Mouse (Mus musculus) cerebellum, adult 2 months (tissue): ENCODE results near the gene Cryz. TPM values are rescaled to one million over a fixed set of nuclear protein-coding genes. Genes with fewer than 3 reads are reported as not detected.

Experiments
- DNase-seq, 2 experiments: peaks; one replicate each; pipeline ENCODE4 v3.0.0; 2021
- H3K27ac ChIP-seq: fragments of 200-500 bp; 2 replicates; pipeline ENCODE4 v1.5.1; 2012; ENCODE audit warnings: low read length, control low read depth, inconsistent platforms; ENCODE audit not compliant: insufficient read depth
- H3K27me3 ChIP-seq: fragments of 200-500 bp; 2 replicates; pipeline ENCODE4 v1.6.1; 2012; ENCODE audit warnings: inconsistent platforms, mild to moderate bottlenecking, low read length, moderate library complexity; ENCODE audit not compliant: control insufficient read depth, insufficient read depth
- H3K4me1 ChIP-seq: fragments of 200-500 bp; 2 replicates; pipeline ENCODE4 v1.6.1; 2011; ENCODE audit warnings: low read length; ENCODE audit not compliant: control insufficient read depth, insufficient read depth
- H3K4me3 ChIP-seq: fragments of 200-500 bp; replicated peaks from 2 replicates; pipeline ENCODE3; 2011; ENCODE audit warnings: mild to moderate bottlenecking, low read depth, low read length, control low read depth; ENCODE audit not compliant: insufficient read depth
- CTCF ChIP-seq: fragments of 200-500 bp; IDR thresholded peaks from 2 replicates; pipeline ENCODE4 v1.5.1; 2011; ENCODE audit warnings: low read depth, mild to moderate bottlenecking, control low read depth, low read length, moderate library complexity, borderline replicate concordance; ENCODE audit not compliant: insufficient read depth
- POLR2A ChIP-seq: fragments of 200-500 bp; IDR thresholded peaks from 2 replicates; pipeline ENCODE4 v1.6.1; 2011; ENCODE audit warnings: low read length, control low read depth, borderline replicate concordance; ENCODE audit not compliant: insufficient read depth
- WGBS: fragments of 180-500 bp; shearing (Covaris S2); methylation state at CpG from one replicate; pipeline ENCODE4 v1.1.7; 2018; 5-methylcytosine and 5-hydroxymethylcytosine counted together
- polyA plus RNA-seq: library from polyadenylated mRNA; depleted of rRNA; stranded (reverse); fragments of >200 nt; gene quantifications from 2 replicates; pipeline ENCODE4 v1.2.3, GENCODE M21; 2012; rRNA removed

The Cryz gene
- polyA plus RNA-seq, 1 experiment = 12.9 TPM

GRCm38 (mm10) chr3:154663545-154663944 is 67.0 kb downstream of the Cryz start, which contains the start of gene Erich3:
Gene Erich3, plus strand, starts transcription at chr3:154663859.
- Histone ChIP-seq H3K4me3 (peak within 1 kb of the TSS; percentile 68), H3K27me3 (no peaks in the 10 kb centered on the region), H3K27ac (peak within 1 kb of the TSS; percentile 76), H3K4me1 (no peaks in the 10 kb centered on the region; the same call in 1 of the 2 replicates)
- TF ChIP-seq POLR2A (no peak), CTCF (no peak)
- no peak for DNase-seq
- 17% methylated on average over 7 of the region's 7 CpGs for WGBS

- H3K27me3 ChIP-seq = no peaks in the 10 kb centered on the region
- peak; percentile 82 to 84 for DNase-seq
- H3K27ac ChIP-seq = peak overlapping the region; percentile 76
- TF ChIP-seq CTCF = no peak
- peak; percentile 25; the same call in 1 of the 2 replicates for TF ChIP-seq POLR2A
- no peaks in the 10 kb centered on the region; the same call in 1 of the 2 replicates for H3K4me1 ChIP-seq
- peak overlapping the region; percentile 68 for H3K4me3 ChIP-seq
- 2% methylated on average over 26 of the region's 27 CpGs for WGBS
These were observed 67.6 kb downstream of the Cryz start for GRCm38 (mm10) chr3:154663976-154664581.

GRCm38 (mm10) chr3:154664636-154665035 is 68.1 kb downstream of the Cryz start:
- 37% methylated on average over 4 of the region's 4 CpGs for WGBS
- no peak for DNase-seq

GRCm38 (mm10) chr3:154668485-154668884 is 72.0 kb downstream of the Cryz start:
- no peaks in the 10 kb centered on the region for H3K27me3 ChIP-seq
- TF ChIP-seq CTCF = no peak
- TF ChIP-seq POLR2A = no peak
- WGBS = 91% methylated on average over 3 of the region's 3 CpGs
- DNase-seq = no peak
- H3K4me3 ChIP-seq = no peak overlapping the region
- no peak overlapping the region for H3K27ac ChIP-seq
- H3K4me1 ChIP-seq = no peaks in the 10 kb centered on the region; the same call in 1 of the 2 replicates

More at GRCm38 (mm10) chr3:154664636-154665035, 68.1 kb downstream of the Cryz start:
- no peaks in the 10 kb centered on the region; the same call in 1 of the 2 replicates for H3K4me1 ChIP-seq
- peak overlapping the region; percentile 68 for H3K4me3 ChIP-seq
- H3K27ac ChIP-seq = peak overlapping the region; percentile 76
- TF ChIP-seq POLR2A (no peak), CTCF (no peak)
- no peaks in the 10 kb centered on the region for H3K27me3 ChIP-seq

GRCm38 (mm10) chr3:154670584-154670983 is 74.1 kb downstream of the Cryz start:
- Histone ChIP-seq H3K4me1 (no peaks in the 10 kb centered on the region), H3K27ac (no peak overlapping the region), H3K4me3 (no peak overlapping the region), H3K27me3 (no peaks in the 10 kb centered on the region)
- TF ChIP-seq POLR2A (no peak), CTCF (no peak)
- 89% methylated on average over 6 of the region's 6 CpGs for WGBS
- no peak for DNase-seq

- Histone ChIP-seq H3K4me1 (no peaks in the 10 kb centered on the region), H3K27ac (no peak overlapping the region), H3K4me3 (no peak overlapping the region), H3K27me3 (no peaks in the 10 kb centered on the region)
- 78% methylated on average over 5 of the region's 5 CpGs for WGBS
- no peak for DNase-seq
- TF ChIP-seq POLR2A (no peak), CTCF (no peak)
These were observed 74.5 kb downstream of the Cryz start for GRCm38 (mm10) chr3:154671013-154671412.

Other genes with a start within 250 kb of the Cryz start
- gene Tyw3, start 393 bp downstream of the Cryz start, polyA plus RNA-seq = 21.6 and 26.4 TPM in 2 replicates
- gene Erich3, start 67.1 kb downstream of the Cryz start, polyA plus RNA-seq = 10.2 and 11.7 TPM in 2 replicates